Mouse (Mus musculus): ENCODE data around the gene Taldo1. TPM values are rescaled to one million over a fixed set of nuclear protein-coding genes. Genes with fewer than 3 reads are reported as not detected.

The Taldo1 gene
- polyA plus RNA-seq, 1 experiment, result 235 TPM

DNA sequence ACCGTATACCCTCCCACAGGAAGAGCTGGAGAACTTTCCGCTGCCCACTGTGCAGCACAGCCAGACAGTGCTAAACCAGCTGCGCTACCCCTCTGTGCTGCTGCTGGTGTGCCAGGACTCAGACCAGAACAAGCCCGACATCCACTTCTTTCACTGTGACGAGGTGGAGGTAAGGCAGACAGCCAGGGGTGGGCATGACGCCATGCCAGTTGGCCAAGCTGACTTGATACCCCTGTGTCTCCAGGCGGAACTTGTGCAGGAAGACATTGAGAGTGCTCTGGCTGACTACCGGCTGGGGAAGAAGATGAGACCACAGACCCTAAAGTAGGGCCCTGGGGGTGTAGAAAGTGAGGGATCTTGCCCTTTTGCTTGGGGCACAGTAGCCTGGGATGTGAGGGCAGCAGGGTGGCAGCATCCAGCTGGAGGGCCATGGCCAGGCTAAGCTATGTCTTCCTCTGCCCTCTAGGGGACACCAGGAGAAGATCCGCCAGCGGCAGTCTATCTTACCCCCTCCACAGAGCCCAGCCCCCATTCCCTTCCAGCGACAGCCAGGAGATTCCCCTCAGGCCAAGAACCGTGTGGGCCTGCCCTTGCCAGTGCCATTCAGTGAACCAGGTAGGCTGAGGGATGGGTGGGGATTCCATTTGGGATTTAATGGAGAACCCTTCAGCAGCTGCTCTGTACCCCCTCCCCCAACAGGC lies 36.2 kb upstream of the Taldo1 start:
- Histone ChIP-seq H3K36me3 (ENCODE audit: control insufficient read depth, insufficient read depth, low read length) (no peaks in the 10 kb centered on the region), H3K4me3 (ENCODE audit: control insufficient read depth, insufficient read depth, low read length) (no peak overlapping the region), H3K27me3 (ENCODE audit: control insufficient read depth, insufficient read depth, low read length) (no peaks in the 10 kb centered on the region; the same call in 1 of the 2 replicates), H3K27ac (ENCODE audit: control insufficient read depth, insufficient read depth, low read length) (no peak overlapping the region), H3K4me1 (replicated peaks; ENCODE audit: control insufficient read depth, insufficient read depth, low read length) (0 out of 2 replicates have a peak, but pooled peaks cover 2% of the 10 kb centered on the region)
- TF ChIP-seq POLR2A (IDR thresholded peaks at IDR 0.05; ENCODE audit: control insufficient read depth, extremely low read depth, insufficient read depth, low read length, poor library complexity) (no peak), CTCF (IDR thresholded peaks at IDR 0.05; ENCODE audit: borderline replicate concordance, control insufficient read depth, extremely low read depth, insufficient read depth, low read length, poor library complexity) (no peak; the same call in 1 of the 2 replicates)
- no peak for DNase-seq
- 80% methylated on average over 12 of the region's 12 CpGs for WGBS

DNA sequence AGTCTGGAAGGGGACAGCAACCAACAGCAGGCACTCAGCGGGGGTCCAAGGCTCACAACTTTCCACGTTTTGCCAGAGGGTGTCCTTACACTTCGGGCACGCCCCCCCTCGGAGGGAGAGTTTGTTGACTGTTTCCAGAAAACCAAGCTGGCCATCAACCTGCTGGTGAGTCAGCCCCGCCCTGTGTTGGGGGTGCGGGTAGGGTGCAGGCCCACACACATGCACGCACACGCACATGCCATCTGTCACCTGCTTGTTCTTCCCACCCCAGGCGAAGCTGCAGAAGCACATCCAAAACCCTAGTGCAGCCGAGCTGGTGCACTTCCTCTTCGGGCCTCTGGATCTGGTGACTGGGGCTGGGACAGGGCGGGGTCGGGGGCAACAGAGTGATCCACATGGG lies 35.0 kb upstream of the Taldo1 start:
- DNase-seq, result no peak
- 46% methylated on average over 14 of the region's 14 CpGs for WGBS
- no peaks in the 10 kb centered on the region; the same call in 1 of the 2 replicates for H3K27me3 ChIP-seq (ENCODE audit: control insufficient read depth, insufficient read depth, low read length)
- H3K4me1 ChIP-seq (replicated peaks; ENCODE audit: control insufficient read depth, insufficient read depth, low read length), result peaks cover 12% of the 10 kb centered on the region
- H3K27ac ChIP-seq (ENCODE audit: control insufficient read depth, insufficient read depth, low read length), result no peak overlapping the region
- TF ChIP-seq POLR2A (IDR thresholded peaks at IDR 0.05; ENCODE audit: control insufficient read depth, extremely low read depth, insufficient read depth, low read length, poor library complexity) (no peak), CTCF (IDR thresholded peaks at IDR 0.05; ENCODE audit: borderline replicate concordance, control insufficient read depth, extremely low read depth, insufficient read depth, low read length, poor library complexity) (no peak)
- H3K36me3 ChIP-seq (ENCODE audit: control insufficient read depth, insufficient read depth, low read length), result no peaks in the 10 kb centered on the region
- H3K4me3 ChIP-seq (ENCODE audit: control insufficient read depth, insufficient read depth, low read length), result no peak overlapping the region

DNA sequence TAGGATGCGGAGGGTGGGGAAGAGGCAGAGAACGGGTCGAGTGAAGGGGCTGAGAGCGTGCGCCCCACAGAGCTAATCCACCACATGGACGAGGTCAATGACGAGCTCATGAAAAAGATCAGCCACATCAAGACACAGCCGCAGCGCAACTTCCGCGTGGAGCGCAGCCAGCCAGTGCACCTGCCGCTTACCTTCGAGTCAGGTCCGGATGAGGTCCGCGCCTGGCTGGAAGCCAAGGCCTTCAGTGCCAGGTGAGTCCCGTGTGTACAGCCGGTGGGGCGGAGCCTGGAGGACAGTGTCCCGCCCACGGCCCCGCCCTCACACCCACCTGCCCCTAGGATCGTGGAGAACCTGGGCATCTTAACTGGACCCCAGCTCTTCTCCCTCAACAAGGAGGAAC lies 30.5 kb upstream of the Taldo1 start:
- Histone ChIP-seq H3K27me3 (ENCODE audit: control insufficient read depth, insufficient read depth, low read length) (no peaks in the 10 kb centered on the region), H3K4me3 (ENCODE audit: control insufficient read depth, insufficient read depth, low read length) (no peak overlapping the region), H3K36me3 (ENCODE audit: control insufficient read depth, insufficient read depth, low read length) (no peaks in the 10 kb centered on the region), H3K4me1 (replicated peaks; ENCODE audit: control insufficient read depth, insufficient read depth, low read length) (peaks cover 12% of the 10 kb centered on the region), H3K27ac (ENCODE audit: control insufficient read depth, insufficient read depth, low read length) (no peak overlapping the region)
- no peak for TF ChIP-seq POLR2A (IDR thresholded peaks at IDR 0.05; ENCODE audit: control insufficient read depth, extremely low read depth, insufficient read depth, low read length, poor library complexity)
- TF ChIP-seq CTCF (IDR thresholded peaks at IDR 0.05; ENCODE audit: borderline replicate concordance, control insufficient read depth, extremely low read depth, insufficient read depth, low read length, poor library complexity), result no peak
- peak; percentile 24 for DNase-seq
- 12% methylated on average over 24 of the region's 24 CpGs for WGBS

DNA sequence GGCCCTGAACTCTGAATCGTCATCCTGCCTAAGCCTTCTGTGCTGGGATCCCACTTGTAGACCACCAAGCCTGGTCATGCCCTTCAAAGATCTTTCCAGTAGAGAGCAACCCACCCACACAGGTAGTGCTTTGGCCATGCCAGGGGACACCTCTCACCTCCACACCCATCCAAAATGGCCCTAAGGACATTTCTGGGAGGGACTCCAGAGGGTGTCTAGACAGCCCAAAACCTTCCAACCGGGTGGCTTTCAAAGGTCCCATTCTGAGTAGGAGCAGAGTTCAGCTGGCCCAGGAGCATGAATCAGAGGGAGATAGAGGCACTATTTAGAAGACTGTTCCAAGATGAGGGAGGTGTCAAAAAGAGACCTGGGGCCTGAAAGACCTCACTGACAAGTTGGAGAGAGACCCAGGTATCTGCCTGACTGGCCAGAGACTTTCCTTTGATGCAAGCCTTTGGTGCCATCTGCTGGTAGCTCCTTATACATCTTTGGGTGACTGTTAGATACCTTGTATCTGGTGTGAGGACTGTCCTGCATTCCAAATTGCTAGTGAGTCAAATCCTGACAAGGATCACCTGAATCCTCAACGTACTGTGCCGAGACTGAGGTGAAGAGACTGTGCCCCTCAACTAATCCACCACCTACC lies 28.8 kb upstream of the Taldo1 start:
- TF ChIP-seq POLR2A (IDR thresholded peaks at IDR 0.05; ENCODE audit: control insufficient read depth, extremely low read depth, insufficient read depth, low read length, poor library complexity), result no peak
- TF ChIP-seq CTCF (IDR thresholded peaks at IDR 0.05; ENCODE audit: borderline replicate concordance, control insufficient read depth, extremely low read depth, insufficient read depth, low read length, poor library complexity), result no peak
- Histone ChIP-seq H3K27me3 (ENCODE audit: control insufficient read depth, insufficient read depth, low read length) (no peaks in the 10 kb centered on the region), H3K4me1 (replicated peaks; ENCODE audit: control insufficient read depth, insufficient read depth, low read length) (peaks cover 9% of the 10 kb centered on the region), H3K4me3 (ENCODE audit: control insufficient read depth, insufficient read depth, low read length) (no peak overlapping the region), H3K27ac (ENCODE audit: control insufficient read depth, insufficient read depth, low read length) (no peak overlapping the region), H3K36me3 (ENCODE audit: control insufficient read depth, insufficient read depth, low read length) (no peaks in the 10 kb centered on the region)
- DNase-seq, result peak; percentile 72
- 61% methylated on average over 4 of the region's 4 CpGs for WGBS

DNA sequence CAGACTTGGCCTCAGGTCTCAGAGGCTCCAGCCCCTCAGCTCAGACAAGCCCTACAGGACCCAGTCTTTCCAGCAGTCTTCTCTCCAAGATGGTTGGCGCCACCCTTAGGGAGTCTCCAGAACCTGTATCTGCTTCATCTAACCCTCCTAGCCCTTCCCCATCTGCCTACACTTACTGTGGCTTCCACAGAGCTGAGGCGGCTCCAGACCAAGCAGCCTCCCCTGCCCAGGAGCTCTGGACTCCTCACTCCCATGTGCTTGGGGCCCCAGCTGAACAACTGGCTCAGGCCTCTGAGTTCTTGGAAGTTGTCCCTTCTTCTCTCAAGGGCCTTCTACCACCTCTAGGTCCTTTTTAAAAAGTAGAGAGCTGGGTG lies 28.3 kb upstream of the Taldo1 start:
- 82% methylated on average over 2 of the region's 2 CpGs for WGBS
- Histone ChIP-seq H3K27ac (ENCODE audit: control insufficient read depth, insufficient read depth, low read length) (no peak overlapping the region), H3K4me3 (ENCODE audit: control insufficient read depth, insufficient read depth, low read length) (no peak overlapping the region), H3K4me1 (replicated peaks; ENCODE audit: control insufficient read depth, insufficient read depth, low read length) (peaks cover 10% of the 10 kb centered on the region), H3K36me3 (ENCODE audit: control insufficient read depth, insufficient read depth, low read length) (no peaks in the 10 kb centered on the region), H3K27me3 (ENCODE audit: control insufficient read depth, insufficient read depth, low read length) (no peaks in the 10 kb centered on the region)
- no peak for TF ChIP-seq CTCF (IDR thresholded peaks at IDR 0.05; ENCODE audit: borderline replicate concordance, control insufficient read depth, extremely low read depth, insufficient read depth, low read length, poor library complexity)
- no peak for TF ChIP-seq POLR2A (IDR thresholded peaks at IDR 0.05; ENCODE audit: control insufficient read depth, extremely low read depth, insufficient read depth, low read length, poor library complexity)
- DNase-seq, result no peak

DNA sequence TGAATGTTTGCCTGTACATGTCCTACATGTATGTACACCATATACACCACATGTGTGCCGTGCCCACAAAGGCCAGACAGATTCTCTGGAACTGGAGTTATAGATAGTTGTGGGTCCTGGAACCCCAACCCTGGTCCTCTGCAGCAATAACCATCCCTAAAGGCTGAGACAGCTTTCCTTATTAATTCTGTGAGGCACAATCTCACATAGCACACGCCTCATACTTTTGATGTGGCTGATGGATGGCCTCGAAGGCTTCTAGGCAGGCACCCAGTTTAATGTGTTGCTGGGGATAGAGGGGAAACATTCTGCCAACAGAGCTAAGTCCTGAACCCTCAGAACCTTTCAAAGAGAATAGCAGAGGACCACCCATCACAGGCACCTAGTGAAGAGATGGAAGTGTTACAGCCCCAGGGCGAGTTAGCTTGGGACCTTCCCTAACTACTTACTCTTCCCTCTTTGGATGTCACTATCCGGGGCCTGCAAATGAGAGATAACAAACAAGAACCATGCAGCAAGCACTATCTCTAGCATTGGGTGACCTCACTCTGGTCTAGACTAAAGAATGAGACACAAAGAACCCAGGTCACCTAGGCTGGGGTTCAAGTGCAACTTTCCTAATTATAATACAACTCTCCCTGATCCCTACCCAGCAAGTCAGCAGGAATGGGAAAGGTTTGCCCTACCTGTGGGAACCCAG lies 27.5 kb upstream of the Taldo1 start:
- Histone ChIP-seq H3K4me1 (replicated peaks; ENCODE audit: control insufficient read depth, insufficient read depth, low read length) (peaks cover 11% of the 10 kb centered on the region), H3K4me3 (ENCODE audit: control insufficient read depth, insufficient read depth, low read length) (no peak overlapping the region), H3K27me3 (ENCODE audit: control insufficient read depth, insufficient read depth, low read length) (no peaks in the 10 kb centered on the region), H3K27ac (ENCODE audit: control insufficient read depth, insufficient read depth, low read length) (no peak overlapping the region), H3K36me3 (ENCODE audit: control insufficient read depth, insufficient read depth, low read length) (no peaks in the 10 kb centered on the region)
- no peak for DNase-seq
- TF ChIP-seq POLR2A (IDR thresholded peaks at IDR 0.05; ENCODE audit: control insufficient read depth, extremely low read depth, insufficient read depth, low read length, poor library complexity) (no peak), CTCF (IDR thresholded peaks at IDR 0.05; ENCODE audit: borderline replicate concordance, control insufficient read depth, extremely low read depth, insufficient read depth, low read length, poor library complexity) (no peak)
- WGBS, result 74% methylated on average over 5 of the region's 5 CpGs

Measured in thymus, adult 2 months (tissue).